Mouse (Mus musculus) forebrain, embryonic 15.5 days (tissue): ENCODE data around the gene Rdh8. TPM values are rescaled to one million over a fixed set of nuclear protein-coding genes. Genes with fewer than 3 reads are reported as not detected.

Source experiments
- ATAC-seq: fragments of 200-750 bp; cut with Nextera tagmentation; replicated peaks from 2 replicates; pipeline ENCODE4 v1.8.0; 2017; ENCODE audit warnings: mild to moderate bottlenecking, moderate TSS enrichment, moderate library complexity
- H3K27ac ChIP-seq: fragments of 300-500 bp; sonication (generic); replicated peaks from 2 replicates; pipeline ENCODE4 v1.5.1; 2015; ENCODE audit warnings: mild to moderate bottlenecking, inconsistent platforms
- H3K27me3 ChIP-seq: fragments of 300-500 bp; sonication (generic); 2 replicates; pipeline ENCODE4 v1.6.1; 2015; ENCODE audit warnings: inconsistent platforms
- H3K36me3 ChIP-seq: fragments of 300-500 bp; sonication (generic); 2 replicates; pipeline ENCODE4 v1.6.1; 2015; ENCODE audit warnings: mild to moderate bottlenecking, inconsistent platforms
- H3K4me1 ChIP-seq: fragments of 300-500 bp; sonication (generic); 2 replicates; pipeline ENCODE4 v1.6.1; 2015; ENCODE audit warnings: inconsistent platforms
- H3K4me2 ChIP-seq: fragments of 300-500 bp; sonication (generic); replicated peaks from 2 replicates; pipeline ENCODE4 v1.6.1; 2015; ENCODE audit warnings: mild to moderate bottlenecking, inconsistent platforms
- H3K4me3 ChIP-seq: fragments of 300-500 bp; sonication (generic); 2 replicates; pipeline ENCODE4 v1.5.1; 2015; ENCODE audit warnings: mild to moderate bottlenecking, inconsistent platforms
- H3K9ac ChIP-seq: fragments of 300-500 bp; sonication (generic); replicated peaks from 2 replicates; pipeline ENCODE4 v1.6.1; 2015; ENCODE audit warnings: mild to moderate bottlenecking, inconsistent platforms
- H3K9me3 ChIP-seq: fragments of 300-500 bp; sonication (generic); 2 replicates; pipeline ENCODE4 v1.6.1; 2016; ENCODE audit warnings: inconsistent platforms
- WGBS: fragments of 180-500 bp; shearing (Covaris S2); methylation state at CpG from one replicate; pipeline ENCODE4 v1.1.7; 2015; ENCODE audit warnings: mixed read lengths; 5-methylcytosine and 5-hydroxymethylcytosine counted together
- polyA plus RNA-seq: library from polyadenylated mRNA; unstranded; fragments of >200 nt; fragmentation: Nextera tagmentation; extraction: Ambion mirVana; gene quantifications from 2 replicates; pipeline ENCODE4 v1.2.1, GENCODE M21; 2015

Gene Rdh8
- polyA plus RNA-seq, 1 experiment from 2014 or later: not detected

- Histone ChIP-seq H3K4me2 (no peak overlapping the region), H3K27me3 (no peaks in the 10 kb centered on the region), H3K4me3 (no peak overlapping the region), H3K9ac (no peak overlapping the region), H3K9me3 (no peaks in the 10 kb centered on the region), H3K4me1 (no peaks in the 10 kb centered on the region), H3K36me3 (no peaks in the 10 kb centered on the region), H3K27ac (no peak overlapping the region)
- no peak for ATAC-seq
- 66% methylated on average over 4 of the region's 4 CpGs for WGBS
Measured at GRCm38 (mm10) chr9:20842211-20842610, 23.9 kb downstream of the Rdh8 start.

DNA sequence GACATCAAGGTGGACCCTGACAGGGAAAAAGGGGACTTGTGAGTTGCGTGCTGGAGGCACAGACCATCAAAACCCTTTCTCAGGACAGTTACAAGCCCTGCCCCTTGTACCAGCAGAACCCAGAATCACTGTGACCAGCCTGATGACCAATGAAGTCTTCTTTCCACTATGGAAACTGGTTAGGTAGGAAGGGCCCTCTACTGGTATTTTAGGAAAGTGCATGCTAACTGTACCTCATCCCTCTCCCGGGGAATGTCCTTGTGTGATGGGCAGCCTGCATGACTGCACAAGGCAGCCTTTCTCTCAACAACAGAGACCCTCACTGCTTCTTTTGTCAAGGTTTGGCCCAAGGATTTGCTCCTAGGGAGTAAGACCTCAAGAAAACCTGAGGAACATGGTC is 24.4 kb downstream of the Rdh8 start:
- Histone ChIP-seq H3K4me2 (no peak overlapping the region), H3K4me1 (no peaks in the 10 kb centered on the region), H3K4me3 (no peak overlapping the region), H3K36me3 (no peaks in the 10 kb centered on the region), H3K9me3 (no peaks in the 10 kb centered on the region), H3K27ac (no peak overlapping the region), H3K9ac (no peak overlapping the region), H3K27me3 (no peaks in the 10 kb centered on the region)
- WGBS: 17% methylated on average over 2 of the region's 2 CpGs
- no peak for ATAC-seq

DNA sequence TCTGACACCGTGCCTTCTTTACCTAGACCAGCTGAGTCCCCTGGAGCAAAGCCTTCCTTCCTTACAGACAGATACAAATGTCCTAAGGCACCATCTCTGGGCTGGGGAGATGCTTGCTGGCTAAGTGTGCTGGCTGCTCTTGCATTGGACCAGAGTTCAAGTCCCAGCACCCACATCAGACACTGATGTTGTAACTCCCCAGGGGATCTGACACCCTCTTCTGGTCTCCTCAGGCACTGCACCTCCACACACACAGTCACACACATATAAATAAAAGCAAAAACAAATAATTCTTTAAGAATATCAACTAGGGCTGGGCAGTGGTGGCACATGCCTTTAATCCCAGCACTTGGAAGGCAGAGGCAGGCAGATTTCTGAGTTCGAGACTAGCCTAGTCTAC is 31.9 kb downstream of the Rdh8 start:
- Histone ChIP-seq H3K27me3 (no peaks in the 10 kb centered on the region), H3K36me3 (no peaks in the 10 kb centered on the region), H3K4me3 (no peak overlapping the region), H3K27ac (no peak overlapping the region), H3K9ac (no peak overlapping the region), H3K9me3 (no peaks in the 10 kb centered on the region), H3K4me2 (no peak overlapping the region), H3K4me1 (no peaks in the 10 kb centered on the region)
- ATAC-seq: no peak
- WGBS: 88% methylated on average over 2 of the region's 2 CpGs

DNA sequence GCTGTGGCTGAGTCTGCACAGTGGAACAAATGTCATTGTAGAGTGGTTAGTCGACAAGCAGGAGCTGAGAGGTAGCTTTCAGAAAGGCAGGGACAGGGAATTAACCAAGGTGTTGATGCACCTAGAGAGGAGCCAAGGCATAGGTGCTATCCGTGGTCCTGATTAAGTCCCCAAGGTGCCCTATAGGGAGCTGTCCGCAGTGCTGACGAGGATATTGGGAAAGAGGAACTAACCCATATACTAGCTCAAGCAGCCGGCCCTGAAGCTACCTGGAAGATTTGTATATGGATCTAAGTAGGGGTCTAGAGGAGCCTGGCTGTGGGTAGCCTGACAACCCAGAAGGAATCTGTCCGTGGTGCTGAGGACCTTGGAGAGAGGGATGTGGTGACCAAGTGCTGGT is 38.8 kb downstream of the Rdh8 start:
- H3K4me1 ChIP-seq: no peaks in the 10 kb centered on the region
- H3K4me2 ChIP-seq: no peak overlapping the region
- no peaks in the 10 kb centered on the region for H3K9me3 ChIP-seq
- WGBS: 8% methylated on average over 6 of the region's 6 CpGs
- no peak for ATAC-seq
- H3K36me3 ChIP-seq: no peaks in the 10 kb centered on the region
- no peaks in the 10 kb centered on the region for H3K27me3 ChIP-seq
- H3K27ac ChIP-seq: no peak overlapping the region
- no peak overlapping the region for H3K9ac ChIP-seq
- no peak overlapping the region for H3K4me3 ChIP-seq

DNA sequence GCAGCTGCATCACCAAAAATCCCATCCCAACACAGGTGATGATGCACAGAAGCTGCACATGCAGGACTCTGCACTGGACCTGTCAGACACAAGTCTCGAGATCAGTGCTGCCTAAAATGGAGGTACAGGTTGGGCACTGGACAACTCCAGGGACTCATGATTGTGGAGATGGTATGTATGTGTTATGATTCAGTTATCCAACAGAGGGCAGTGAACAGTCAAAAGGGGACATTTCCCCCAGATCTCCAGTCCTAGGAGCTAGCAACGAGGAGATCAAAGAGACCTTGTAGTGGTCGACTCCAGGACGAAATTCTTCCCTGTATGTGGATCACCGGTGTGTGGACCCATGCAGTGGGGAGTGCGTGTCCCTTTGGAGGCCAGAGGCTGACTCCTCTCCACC is 41.6 kb downstream of the Rdh8 start:
- 56% methylated on average over 6 of the region's 6 CpGs for WGBS
- ATAC-seq: no peak

GRCm38 (mm10) chr9:20861821-20862220 is 43.5 kb downstream of the Rdh8 start:
- Histone ChIP-seq H3K4me3 (no peak overlapping the region), H3K4me2 (no peak overlapping the region), H3K4me1 (no peaks in the 10 kb centered on the region), H3K36me3 (no peaks in the 10 kb centered on the region), H3K9ac (no peak overlapping the region), H3K9me3 (no peaks in the 10 kb centered on the region), H3K27me3 (peaks cover 3% of the 10 kb centered on the region; the same call in 1 of the 2 replicates), H3K27ac (no peak overlapping the region)
- 6% methylated on average over 4 of the region's 4 CpGs for WGBS
- ATAC-seq: no peak

More for the DNA sequence above, 41.6 kb downstream of the Rdh8 start:
- no peak overlapping the region for H3K4me3 ChIP-seq
- no peak overlapping the region for H3K9ac ChIP-seq
- no peaks in the 10 kb centered on the region for H3K4me1 ChIP-seq
- no peak overlapping the region for H3K4me2 ChIP-seq
- H3K36me3 ChIP-seq: no peaks in the 10 kb centered on the region
- H3K27me3 ChIP-seq: no peaks in the 10 kb centered on the region
- no peak overlapping the region for H3K27ac ChIP-seq
- H3K9me3 ChIP-seq: no peaks in the 10 kb centered on the region

DNA sequence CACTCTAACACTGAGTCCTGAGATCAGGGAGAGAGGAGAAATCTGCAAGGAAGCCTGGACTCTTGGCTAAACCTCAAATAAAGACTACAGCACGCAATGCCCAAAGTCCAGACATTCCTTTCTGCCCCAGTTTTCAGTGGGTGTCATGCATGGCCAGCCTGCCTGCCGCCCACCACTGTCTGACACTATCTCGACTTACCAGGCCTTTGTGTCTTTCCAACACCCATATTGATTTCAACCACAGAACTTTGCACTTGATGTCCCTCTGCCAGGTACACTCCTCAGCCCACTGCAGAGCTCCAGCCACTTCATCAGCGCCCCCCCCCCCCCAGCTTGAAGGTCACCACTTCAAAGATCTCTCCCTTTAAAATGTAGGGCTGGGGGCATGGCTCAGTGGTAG is 43.9 kb downstream of the Rdh8 start:
- no peak overlapping the region for H3K27ac ChIP-seq
- H3K36me3 ChIP-seq: no peaks in the 10 kb centered on the region
- H3K4me2 ChIP-seq: no peak overlapping the region
- H3K9me3 ChIP-seq: no peaks in the 10 kb centered on the region
- H3K27me3 ChIP-seq: peaks cover 7% of the 10 kb centered on the region
- H3K4me3 ChIP-seq: no peak overlapping the region
- H3K4me1 ChIP-seq: no peaks in the 10 kb centered on the region
- WGBS: 58% methylated on average over 4 of the region's 4 CpGs
- ATAC-seq: no peak
- no peak overlapping the region for H3K9ac ChIP-seq

- H3K4me3 ChIP-seq: no peak overlapping the region
- no peak overlapping the region for H3K27ac ChIP-seq
- no peaks in the 10 kb centered on the region for H3K9me3 ChIP-seq
- H3K4me1 ChIP-seq: peaks cover 4% of the 10 kb centered on the region; the same call in 1 of the 2 replicates
- H3K36me3 ChIP-seq: no peaks in the 10 kb centered on the region
- peaks cover 38% of the 10 kb centered on the region for H3K27me3 ChIP-seq
- H3K9ac ChIP-seq: no peak overlapping the region
- H3K4me2 ChIP-seq: no peak overlapping the region
- ATAC-seq: no peak
- WGBS: 62% methylated on average over 3 of the region's 3 CpGs
Measured at GRCm38 (mm10) chr9:20866879-20867278, 48.6 kb downstream of the Rdh8 start.

DNA sequence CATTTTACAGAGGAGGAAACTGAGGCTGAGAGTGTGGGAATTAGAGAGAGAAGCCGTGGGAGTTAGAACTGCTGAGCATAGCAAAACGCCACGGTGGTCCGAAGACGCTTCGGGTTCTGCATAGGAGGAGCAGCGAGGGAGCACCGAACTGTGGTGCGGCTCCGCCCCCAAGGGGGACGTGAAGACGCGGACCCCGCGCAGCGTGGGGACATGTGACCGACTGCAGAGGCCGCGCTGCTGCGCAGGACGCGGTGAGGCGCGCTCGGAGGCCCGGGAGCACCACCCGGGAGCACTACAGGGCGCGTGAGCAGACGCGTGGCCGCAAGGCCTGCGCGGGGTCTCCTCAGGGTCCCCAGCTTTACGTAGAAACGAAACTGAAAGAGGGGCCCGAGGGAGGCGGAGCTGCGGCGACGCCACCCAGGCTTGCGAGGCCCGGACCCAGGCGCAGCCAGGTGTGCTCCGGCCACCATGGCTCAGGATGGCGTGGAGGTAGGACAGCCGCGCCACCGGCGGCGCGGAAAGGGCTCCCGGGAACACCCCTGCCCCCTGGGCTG is 50.2 kb downstream of the Rdh8 start, which contains the start of gene A230050P20Rik:
Gene A230050P20Rik, plus strand, starts transcription at position 195 of the 554 bp plus-strand sequence.
- Histone ChIP-seq H3K27me3 (peaks cover 38% of the 10 kb centered on the region), H3K4me3 (peak within 1 kb of the TSS; percentile 34), H3K4me2 (peak within 1 kb of the TSS; percentile 41), H3K36me3 (no peaks in the 10 kb centered on the region), H3K4me1 (peaks cover 4% of the 10 kb centered on the region; the same call in 1 of the 2 replicates), H3K9me3 (no peaks in the 10 kb centered on the region), H3K9ac (no peak within 1 kb of the TSS; the same call in 1 of the 2 replicates), H3K27ac (no peak within 1 kb of the TSS)
- no peak for ATAC-seq
- WGBS: 10% methylated on average over 53 of the region's 53 CpGs

DNA sequence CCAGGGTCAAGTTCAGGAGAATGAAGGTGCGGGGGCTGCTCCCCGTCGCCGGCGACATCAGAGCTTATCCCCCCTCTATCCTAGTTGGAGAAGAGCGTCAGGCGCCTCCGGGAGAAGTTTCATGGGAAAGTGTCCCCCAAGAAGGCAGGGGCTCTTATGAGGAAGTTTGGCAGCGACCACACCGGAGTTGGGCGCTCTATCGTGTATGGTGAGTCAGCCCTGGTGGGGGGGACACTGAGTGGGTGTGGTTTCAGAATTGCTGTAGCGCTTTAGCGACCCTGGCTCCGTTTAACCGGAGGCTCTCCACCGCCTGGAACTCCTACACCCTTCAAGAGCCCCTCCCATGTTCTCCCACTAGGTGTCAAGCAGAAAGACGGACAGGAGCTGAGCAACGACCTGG is 50.9 kb downstream of the Rdh8 start:
- Histone ChIP-seq H3K27ac (no peak overlapping the region), H3K4me3 (peak overlapping the region; percentile 34), H3K27me3 (peaks cover 38% of the 10 kb centered on the region), H3K36me3 (no peaks in the 10 kb centered on the region), H3K4me2 (peak overlapping the region; percentile 41), H3K9ac (no peak overlapping the region), H3K9me3 (no peaks in the 10 kb centered on the region), H3K4me1 (peaks cover 4% of the 10 kb centered on the region; the same call in 1 of the 2 replicates)
- 8% methylated on average over 19 of the region's 19 CpGs for WGBS
- no peak; the same call in 1 of the 2 replicates for ATAC-seq

DNA sequence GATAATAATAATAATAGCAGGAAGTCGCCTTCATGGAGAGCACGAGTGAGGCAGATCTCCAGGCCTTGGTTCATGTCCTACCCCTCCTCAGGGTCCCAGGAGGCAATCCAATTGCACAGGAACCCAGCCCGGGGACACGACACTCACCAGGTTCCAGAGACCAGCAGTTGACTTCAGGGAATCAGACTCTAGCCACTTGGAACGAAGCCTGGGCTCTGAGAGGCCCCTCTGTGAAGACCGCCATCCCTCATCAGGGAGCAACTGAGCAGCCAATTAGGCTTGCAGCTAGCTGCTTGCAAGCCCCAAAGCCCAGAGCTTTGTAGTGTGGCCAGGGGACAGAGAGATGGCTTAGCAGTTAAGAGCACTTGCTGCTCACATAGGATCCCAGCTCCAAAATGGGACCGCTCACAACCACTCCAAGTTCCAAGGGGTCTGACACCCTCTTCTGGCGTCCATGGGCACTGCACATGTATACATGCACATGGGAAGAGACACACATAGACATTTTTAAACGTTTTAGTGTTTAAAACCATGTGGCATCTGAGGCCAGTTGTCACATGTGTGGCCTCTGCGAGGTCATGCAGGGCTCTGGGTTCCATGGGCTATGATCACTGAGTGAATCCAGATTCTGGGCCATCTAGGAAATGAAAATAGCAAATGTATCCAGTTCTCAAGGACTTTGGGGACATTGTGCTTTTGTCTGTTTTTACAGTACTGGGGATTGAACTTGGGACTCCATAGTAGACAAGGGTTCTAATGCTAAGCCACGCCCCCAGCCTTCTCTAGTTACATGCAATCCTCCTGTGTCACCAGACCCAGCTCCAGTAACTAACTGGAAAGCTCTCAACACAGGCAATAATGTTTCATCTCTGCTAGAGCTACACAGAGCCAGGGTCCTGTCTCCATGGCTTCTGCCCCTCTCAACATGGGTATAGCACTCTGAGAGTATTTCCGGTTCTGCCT is 52.2 kb downstream of the Rdh8 start:
- no peak for ATAC-seq
- Histone ChIP-seq H3K4me2 (no peak overlapping the region), H3K27me3 (peaks cover 38% of the 10 kb centered on the region), H3K9me3 (no peaks in the 10 kb centered on the region), H3K27ac (no peak overlapping the region), H3K4me1 (peaks cover 4% of the 10 kb centered on the region; the same call in 1 of the 2 replicates), H3K4me3 (no peak overlapping the region), H3K36me3 (no peaks in the 10 kb centered on the region), H3K9ac (no peak overlapping the region)
- WGBS: 77% methylated on average over 12 of the region's 12 CpGs

- Histone ChIP-seq H3K36me3 (no peaks in the 10 kb centered on the region), H3K4me1 (peaks cover 12% of the 10 kb centered on the region), H3K4me3 (no peak overlapping the region), H3K27me3 (peaks cover 24% of the 10 kb centered on the region), H3K9ac (no peak overlapping the region), H3K9me3 (no peaks in the 10 kb centered on the region), H3K27ac (no peak overlapping the region), H3K4me2 (no peak overlapping the region)
- no peak for ATAC-seq
- WGBS: 89% methylated on average over 10 of the region's 10 CpGs
Measured at GRCm38 (mm10) chr9:20872991-20873390, 54.7 kb downstream of the Rdh8 start.
